Comparison of ENCODE assay signal across 17 mouse cellular contexts in genomic region chr1:14589905-14590304, GRCm38 (mm10).
DNase-seq lines count a peak whose midpoint lies in the region; ATAC-seq and TF ChIP-seq lines count a peak whose summit lies in the region.
"Had no signal": no experiment of that assay in that cellular context is flagged by ENCODE, and none has a peak within 500 bp of the region (broad histone marks: within the 10 kb centered on the region; RNA-seq: fewer than 3 reads in every experiment).

No protein-coding gene starts in this region.

- no peak for ATAC-seq in lung, embryonic 14.5 days (ENCODE audit: insufficient read depth)
- ATAC-seq in CD4-positive, CD25-positive, alpha-beta regulatory T cell, adult 4 months: no peak
- ATAC-seq: forebrain, embryonic 13.5 days; hindbrain, postnatal 0 days; liver, postnatal 0 days; midbrain, embryonic 16.5 days had no signal

- no peak overlapping the region for H3K9ac ChIP-seq in lung, embryonic 14.5 days
- H3K9ac ChIP-seq: embryonic facial prominence, embryonic 15.5 days; forebrain, embryonic 13.5 days; heart, embryonic 15.5 days; limb, embryonic 15.5 days; liver, postnatal 0 days had no signal

- no peaks in the 10 kb centered on the region for H3K9me3 ChIP-seq in lung, embryonic 14.5 days (ENCODE audit: low read depth, low read length)
- H3K9me3 ChIP-seq: embryonic facial prominence, embryonic 15.5 days; forebrain, embryonic 13.5 days; heart, embryonic 15.5 days; limb, embryonic 15.5 days; megakaryocyte, embryonic 14.5 days had no signal

- no peaks in the 10 kb centered on the region for H3K27me3 ChIP-seq in lung, embryonic 14.5 days (ENCODE audit: insufficient read depth, low read length)
- H3K27me3 ChIP-seq: embryonic facial prominence, embryonic 15.5 days; forebrain, embryonic 13.5 days; heart, embryonic 15.5 days; limb, embryonic 15.5 days; megakaryocyte, embryonic 14.5 days had no signal

- no peak overlapping the region for H3K4me3 ChIP-seq in lung, embryonic 14.5 days (ENCODE audit: low read depth, low read length)
- no peak overlapping the region for H3K4me3 ChIP-seq in gastrocnemius, adult 2 months
- H3K4me3 ChIP-seq: embryonic facial prominence, embryonic 15.5 days; forebrain, embryonic 13.5 days; heart, embryonic 15.5 days; limb, embryonic 15.5 days; megakaryocyte, embryonic 14.5 days had no signal

- TF ChIP-seq CTCF in lung, embryonic 14.5 days (IDR thresholded peaks at IDR 0.05; ENCODE audit: low read depth): no peak
- TF ChIP-seq CTCF in gastrocnemius, adult 2 months (IDR thresholded peaks at IDR 0.05): no peak

- intact Hi-C loops in gastrocnemius, adult 2 months (cut with DNase I): no loop called here

- DNase-seq in lung, embryonic 14.5 days: peak; percentile 31
- no peak for DNase-seq in lung, postnatal 36 days
- peak; percentile 17 for DNase-seq in gastrocnemius, adult 2 months
- DNase-seq in gastrocnemius, postnatal 25 days: peak; percentile 33
- peak; percentile 74 for DNase-seq in heart, postnatal 4 days
- no peak for DNase-seq in thymus, postnatal 36 days
- DNase-seq: adrenal gland, postnatal 14 days; cerebellum, adult 9-10 months; liver, postnatal 0 days had no signal

- 85% methylated on average over 5 of the region's 5 CpGs for WGBS in lung, embryonic 14.5 days

- H3K27ac ChIP-seq in lung, embryonic 14.5 days (ENCODE audit: low read depth): no peak overlapping the region
- H3K27ac ChIP-seq in gastrocnemius, adult 2 months: no peak overlapping the region
- H3K27ac ChIP-seq: embryonic facial prominence, embryonic 15.5 days; forebrain, embryonic 13.5 days; heart, embryonic 15.5 days; hindbrain, postnatal 0 days; limb, embryonic 15.5 days had no signal

- no peak overlapping the region for H3K4me2 ChIP-seq in lung, embryonic 14.5 days
- H3K4me2 ChIP-seq: embryonic facial prominence, embryonic 15.5 days; forebrain, embryonic 13.5 days; heart, embryonic 15.5 days; limb, embryonic 15.5 days had no signal

- no peaks in the 10 kb centered on the region for H3K36me3 ChIP-seq in lung, embryonic 14.5 days (ENCODE audit: insufficient read depth)
- H3K36me3 ChIP-seq: embryonic facial prominence, embryonic 15.5 days; heart, embryonic 15.5 days; limb, embryonic 15.5 days had no signal

- no peaks in the 10 kb centered on the region for H3K4me1 ChIP-seq in lung, embryonic 14.5 days (ENCODE audit: insufficient read depth)
- H3K4me1 ChIP-seq: embryonic facial prominence, embryonic 15.5 days; forebrain, embryonic 13.5 days; heart, embryonic 15.5 days; limb, embryonic 15.5 days had no signal

Comparison
In these comparisons a context has a peak if more than half of its experiments do, and no peak if none do; other contexts are left out.
1. DNase-seq: peak in lung, embryonic 14.5 days (single experiment), gastrocnemius, adult 2 months (single experiment), gastrocnemius, postnatal 25 days (single experiment) and heart, postnatal 4 days (single experiment); none in lung, postnatal 36 days (single experiment) and thymus, postnatal 36 days (0 of 2).